Comparison of ENCODE assay signal across 16 mouse cellular contexts in genomic region chr1:135600023-135601005, GRCm38 (mm10). TPM values are rescaled to one million over a fixed set of nuclear protein-coding genes. Genes with fewer than 3 reads are reported as not detected.
A peak's percentile ranks its signal among the peaks of the same experiment; 100 is the strongest.
DNase-seq lines count a peak whose midpoint lies in the region; ATAC-seq and TF ChIP-seq lines count a peak whose summit lies in the region.
"Had no signal": no experiment of that assay in that cellular context is flagged by ENCODE, and none has a peak within 500 bp of the region (broad histone marks: within the 10 kb centered on the region; RNA-seq: fewer than 3 reads in every experiment).

No protein-coding gene starts in this region.

- no peak for ATAC-seq in cerebellum, adult (ENCODE audit: insufficient number of reproducible peaks, low FRiP score, low TSS enrichment)
- no peak for ATAC-seq in limb, embryonic 14.5 days (ENCODE audit: low FRiP score, low read depth)
- peak; percentile 18; the same call in 1 of the 2 replicates for ATAC-seq in midbrain, embryonic 16.5 days
- ATAC-seq: liver, postnatal 0 days had no signal

- DNase-seq in cerebellum, postnatal 25 days = peak; percentile 44 to 49
- peak; percentile 50 for DNase-seq in limb, embryonic 14.5 days (ENCODE audit: low spot score)
- DNase-seq in limb, embryonic 10.5 days (ENCODE audit: low spot score) = no peak
- DNase-seq in kidney, adult 18-20 months = no peak
- DNase-seq in layer of hippocampus, postnatal 25 days (ENCODE audit: extremely low spot score in 1 of 2, low spot score in 1 of 2) = no peak
- DNase-seq: cerebellum, postnatal 36 days; kidney, adult 8-10 months; liver, postnatal 0 days; lung, postnatal 4 days had no signal

- no peak overlapping the region for H3K27ac ChIP-seq in limb, embryonic 14.5 days (replicated peaks; ENCODE audit: low read depth, low read length)
- H3K27ac ChIP-seq in limb, embryonic 10.5 days = no peak overlapping the region
- peak overlapping the region; percentile 20; the same call in 1 of the 2 replicates for H3K27ac ChIP-seq in embryonic fibroblast, embryonic 13.5 days (ENCODE audit: insufficient read depth, low read length)
- no peak overlapping the region for H3K27ac ChIP-seq in midbrain, embryonic 16.5 days (ENCODE audit: low read length)
- H3K27ac ChIP-seq: embryonic facial prominence, embryonic 12.5 days; limb, embryonic 13.5 days; neural tube, embryonic 12.5 days; stomach, embryonic 15.5 days had no signal

- H3K9ac ChIP-seq in limb, embryonic 14.5 days (ENCODE audit: low read depth, low read length, severe bottlenecking) = no peak overlapping the region
- H3K9ac ChIP-seq in midbrain, embryonic 16.5 days (ENCODE audit: low read depth, low read length) = no peak overlapping the region
- H3K9ac ChIP-seq: embryonic facial prominence, embryonic 12.5 days; limb, embryonic 13.5 days; liver, postnatal 0 days; neural tube, embryonic 12.5 days; stomach, embryonic 15.5 days had no signal

- H3K4me3 ChIP-seq in limb, embryonic 14.5 days (replicated peaks; ENCODE audit: low read length) = no peak overlapping the region
- no peak overlapping the region for H3K4me3 ChIP-seq in limb, embryonic 10.5 days
- no peak overlapping the region for H3K4me3 ChIP-seq in embryonic fibroblast, embryonic 13.5 days (ENCODE audit: insufficient read depth, low read length)
- H3K4me3 ChIP-seq in midbrain, embryonic 16.5 days (ENCODE audit: low read depth, low read length) = no peak overlapping the region
- H3K4me3 ChIP-seq: embryonic facial prominence, embryonic 12.5 days; limb, embryonic 13.5 days; neural tube, embryonic 12.5 days; stomach, embryonic 15.5 days had no signal

- H3K27me3 ChIP-seq in limb, embryonic 14.5 days (ENCODE audit: control insufficient read depth, insufficient read depth, low read length) = no peaks in the 10 kb centered on the region
- no peaks in the 10 kb centered on the region for H3K27me3 ChIP-seq in limb, embryonic 10.5 days (ENCODE audit: low read depth, poor library complexity, severe bottlenecking)
- H3K27me3 ChIP-seq in midbrain, embryonic 16.5 days (ENCODE audit: control insufficient read depth, insufficient read depth, low read depth, low read length) = no peaks in the 10 kb centered on the region
- H3K27me3 ChIP-seq: embryonic facial prominence, embryonic 12.5 days; limb, embryonic 13.5 days; neural tube, embryonic 12.5 days; stomach, embryonic 15.5 days had no signal

- TF ChIP-seq CTCF in embryonic fibroblast, embryonic 13.5 days (IDR thresholded peaks at IDR 0.05; ENCODE audit: borderline replicate concordance, insufficient read depth, low read length) = no peak

- TF ChIP-seq POLR2A in limb, embryonic 14.5 days (IDR thresholded peaks at IDR 0.05; ENCODE audit: borderline replicate concordance, extremely low read depth, insufficient read depth, insufficient read length) = no peak
- no peak for TF ChIP-seq POLR2A in embryonic fibroblast, embryonic 13.5 days (IDR thresholded peaks at IDR 0.05; ENCODE audit: low read depth, low read length)

- no peaks in the 10 kb centered on the region for H3K9me3 ChIP-seq in limb, embryonic 14.5 days (ENCODE audit: control insufficient read depth, low read length)
- no peaks in the 10 kb centered on the region for H3K9me3 ChIP-seq in limb, embryonic 10.5 days (replicated peaks)
- no peaks in the 10 kb centered on the region for H3K9me3 ChIP-seq in midbrain, embryonic 16.5 days (replicated peaks; ENCODE audit: control insufficient read depth, low read length, poor library complexity, severe bottlenecking)
- H3K9me3 ChIP-seq: embryonic facial prominence, embryonic 12.5 days; limb, embryonic 13.5 days; neural tube, embryonic 12.5 days; stomach, embryonic 15.5 days had no signal

- 40% methylated on average over 15 of the region's 15 CpGs for WGBS in limb, embryonic 14.5 days
- WGBS in limb, embryonic 10.5 days = 61% methylated on average over 15 of the region's 15 CpGs
- 47% methylated on average over 15 of the region's 15 CpGs for whole genome bisulfite sequencing in midbrain, embryonic 16.5 days

- H3K4me2 ChIP-seq in limb, embryonic 14.5 days (replicated peaks; ENCODE audit: low read depth, low read length, severe bottlenecking) = no peak overlapping the region
- H3K4me2 ChIP-seq in midbrain, embryonic 16.5 days (ENCODE audit: low read length) = no peak overlapping the region
- H3K4me2 ChIP-seq: embryonic facial prominence, embryonic 12.5 days; limb, embryonic 13.5 days; neural tube, embryonic 12.5 days; stomach, embryonic 15.5 days had no signal

- H3K36me3 ChIP-seq in limb, embryonic 14.5 days (ENCODE audit: control insufficient read depth, insufficient read depth, low read length) = no peaks in the 10 kb centered on the region
- H3K36me3 ChIP-seq in limb, embryonic 10.5 days = no peaks in the 10 kb centered on the region; the same call in 1 of the 2 replicates
- H3K36me3 ChIP-seq in midbrain, embryonic 16.5 days (ENCODE audit: control insufficient read depth, insufficient read depth, low read length) = no peaks in the 10 kb centered on the region
- H3K36me3 ChIP-seq: embryonic facial prominence, embryonic 12.5 days; limb, embryonic 13.5 days; neural tube, embryonic 12.5 days; stomach, embryonic 15.5 days had no signal

- H3K4me1 ChIP-seq in limb, embryonic 14.5 days (ENCODE audit: control insufficient read depth, insufficient read depth, low read length) = peaks cover 18% of the 10 kb centered on the region
- peaks cover 50% of the 10 kb centered on the region for H3K4me1 ChIP-seq in limb, embryonic 10.5 days
- H3K4me1 ChIP-seq in embryonic fibroblast, embryonic 13.5 days (ENCODE audit: control insufficient read depth, insufficient read depth, low read length) = peaks cover 11% of the 10 kb centered on the region; the same call in 1 of the 2 replicates
- peaks cover 19% of the 10 kb centered on the region for H3K4me1 ChIP-seq in midbrain, embryonic 16.5 days (ENCODE audit: control insufficient read depth, insufficient read depth, low read length)
- H3K4me1 ChIP-seq: stomach, embryonic 15.5 days had no signal

RNA-seq across cellular contexts. Expression of gene Nav1, which starts 6.8 kb away (rescaled TPM):
- polyA plus RNA-seq in limb, embryonic 14.5 days (2012; rRNA removed) = 26.8 and 31.8 TPM in 2 replicates
- polyA plus RNA-seq in limb, embryonic 14.5 days (2014; fragmentation: Nextera tagmentation; extraction: Ambion mirVana) = 14.4 and 17.3 TPM in 2 replicates
- 16.1 and 18.3 TPM in 2 replicates for polyA plus RNA-seq in limb, embryonic 10.5 days (2016; fragmentation: Nextera tagmentation; extraction: Ambion mirVana)
- polyA plus RNA-seq in embryonic fibroblast, embryonic 13.5 days (2011; ENCODE audit: insufficient read length, low read depth, missing spikeins) = 22.5 and 22.6 TPM in 2 replicates
- 53.9 and 57.1 TPM in 2 replicates for polyA plus RNA-seq in midbrain, embryonic 16.5 days (2015; fragmentation: Nextera tagmentation; extraction: Ambion mirVana)
- 10 to 100 TPM; 64.2 to 96.4 TPM for total RNA-seq in layer of hippocampus, postnatal 25 days (2021)

Comparison
In these comparisons a context has a peak if more than half of its experiments do, and no peak if none do; other contexts are left out.
1. DNase-seq: peak in cerebellum, postnatal 25 days (2 of 2) and limb, embryonic 14.5 days (single experiment); none in limb, embryonic 10.5 days (single experiment), kidney, adult 18-20 months (single experiment) and layer of hippocampus, postnatal 25 days (0 of 2).